Mouse (Mus musculus) embryo, embryonic 10 days (tissue): ENCODE data around the gene Lrp2.
A peak's percentile ranks its signal among the peaks of the same experiment; 100 is the strongest.

ENCODE experiments used
- DNase-seq: peaks from one replicate; pipeline ENCODE4 v3.0.0-alpha.2; 2015; ENCODE audit warnings: low spot score

Lrp2 gene

GRCm38 (mm10) chr2:69518307-69518706 lies 67.6 kb downstream of the Lrp2 start:
- DNase-seq: no peak

GRCm38 (mm10) chr2:69511766-69512165 lies 74.1 kb downstream of the Lrp2 start:
- DNase-seq: no peak

- DNase-seq: no peak
These were observed 85.5 kb downstream of the Lrp2 start for GRCm38 (mm10) chr2:69500357-69500756.

GRCm38 (mm10) chr2:69493130-69493529 lies 92.7 kb downstream of the Lrp2 start:
- peak; percentile 20 for DNase-seq

- no peak for DNase-seq
These were observed 104.9 kb downstream of the Lrp2 start for GRCm38 (mm10) chr2:69480965-69481364.

GRCm38 (mm10) chr2:69479859-69480258 lies 106.0 kb downstream of the Lrp2 start:
- no peak for DNase-seq

GRCm38 (mm10) chr2:69476901-69477300 lies 109.0 kb downstream of the Lrp2 start:
- DNase-seq: no peak

GRCm38 (mm10) chr2:69475177-69475576 lies 110.7 kb downstream of the Lrp2 start:
- DNase-seq: no peak

- DNase-seq: no peak
These were observed 114.0 kb downstream of the Lrp2 start for GRCm38 (mm10) chr2:69471837-69472236.

GRCm38 (mm10) chr2:69463609-69464008 lies 122.3 kb downstream of the Lrp2 start:
- no peak for DNase-seq

GRCm38 (mm10) chr2:69459481-69459880 lies 126.4 kb downstream of the Lrp2 start:
- no peak for DNase-seq

GRCm38 (mm10) chr2:69451128-69451527 lies 134.7 kb downstream of the Lrp2 start:
- no peak for DNase-seq

- no peak for DNase-seq
These were observed 137.3 kb downstream of the Lrp2 start for GRCm38 (mm10) chr2:69448581-69448980.

- no peak for DNase-seq
These were observed 139.9 kb downstream of the Lrp2 start for GRCm38 (mm10) chr2:69445896-69446472.

GRCm38 (mm10) chr2:69441656-69442055 lies 144.2 kb downstream of the Lrp2 start:
- DNase-seq: no peak

- DNase-seq: peak; percentile 89
These were observed 157.7 kb downstream of the Lrp2 start for GRCm38 (mm10) chr2:69428116-69428515.

GRCm38 (mm10) chr2:69427141-69427540 lies 158.7 kb downstream of the Lrp2 start:
- no peak for DNase-seq

GRCm38 (mm10) chr2:69426081-69426480 lies 159.8 kb downstream of the Lrp2 start:
- DNase-seq: no peak

- DNase-seq: no peak
These were observed 161.0 kb downstream of the Lrp2 start for GRCm38 (mm10) chr2:69424829-69425228.

GRCm38 (mm10) chr2:69418294-69418881 lies 167.5 kb downstream of the Lrp2 start:
- peak; percentile 67 for DNase-seq

GRCm38 (mm10) chr2:69415070-69415469 lies 170.8 kb downstream of the Lrp2 start:
- DNase-seq: no peak

- DNase-seq: no peak
These were observed 171.3 kb downstream of the Lrp2 start for GRCm38 (mm10) chr2:69414539-69414938.

- DNase-seq: no peak
These were observed 180.2 kb downstream of the Lrp2 start for GRCm38 (mm10) chr2:69405692-69406091.

- DNase-seq: no peak
These were observed 183.6 kb downstream of the Lrp2 start for GRCm38 (mm10) chr2:69402309-69402708.
